Mouse (Mus musculus): ENCODE results near the gene Lcn12.

Lcn12 gene

GRCm38 (mm10) chr2:25496462-25496861, 2.8 kb upstream of the Lcn12 start:
- DNase-seq (ENCODE audit: low spot score), result no peak

DNA sequence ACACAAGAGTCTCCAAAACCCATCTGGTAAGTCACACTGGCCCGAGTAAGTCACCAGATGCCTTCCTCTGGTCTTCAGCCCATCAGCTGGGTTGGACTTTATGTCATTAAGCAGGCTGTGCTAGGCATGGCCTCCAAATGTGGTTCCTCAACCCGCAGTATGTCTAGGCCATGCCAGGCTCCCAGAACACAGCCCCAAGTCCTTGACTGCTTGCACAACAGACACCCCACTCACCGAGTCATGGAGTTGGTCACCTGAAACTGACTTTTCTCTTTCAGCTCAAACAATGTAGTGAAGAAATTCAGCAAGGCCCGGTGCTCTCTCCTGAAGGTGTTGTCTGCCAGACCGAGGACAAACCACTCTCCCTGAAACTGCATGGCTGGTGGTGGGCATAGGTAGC, 723 bp downstream of the Lcn12 start:
- DNase-seq (ENCODE audit: low spot score), result no peak

DNA sequence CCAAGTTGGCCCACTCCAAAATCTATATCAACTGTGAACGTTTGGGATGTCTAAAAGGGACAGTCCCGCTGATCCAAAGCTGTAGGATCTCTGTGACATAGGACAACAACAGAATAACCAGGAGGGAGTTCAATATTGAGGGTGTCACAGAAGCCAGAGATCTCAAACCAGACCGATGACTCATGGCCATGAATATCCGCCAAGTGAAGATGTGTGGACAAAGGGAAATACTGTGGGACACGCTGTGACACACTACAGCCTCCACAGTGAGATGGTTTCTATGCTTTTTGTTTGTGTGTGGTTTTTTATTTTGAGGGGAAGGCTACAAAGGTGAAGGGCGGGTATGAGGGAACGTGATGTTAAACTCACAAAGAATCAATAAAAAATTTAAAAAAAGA, 5.0 kb downstream of the Lcn12 start:
- no peak for DNase-seq (ENCODE audit: low spot score)

DNA sequence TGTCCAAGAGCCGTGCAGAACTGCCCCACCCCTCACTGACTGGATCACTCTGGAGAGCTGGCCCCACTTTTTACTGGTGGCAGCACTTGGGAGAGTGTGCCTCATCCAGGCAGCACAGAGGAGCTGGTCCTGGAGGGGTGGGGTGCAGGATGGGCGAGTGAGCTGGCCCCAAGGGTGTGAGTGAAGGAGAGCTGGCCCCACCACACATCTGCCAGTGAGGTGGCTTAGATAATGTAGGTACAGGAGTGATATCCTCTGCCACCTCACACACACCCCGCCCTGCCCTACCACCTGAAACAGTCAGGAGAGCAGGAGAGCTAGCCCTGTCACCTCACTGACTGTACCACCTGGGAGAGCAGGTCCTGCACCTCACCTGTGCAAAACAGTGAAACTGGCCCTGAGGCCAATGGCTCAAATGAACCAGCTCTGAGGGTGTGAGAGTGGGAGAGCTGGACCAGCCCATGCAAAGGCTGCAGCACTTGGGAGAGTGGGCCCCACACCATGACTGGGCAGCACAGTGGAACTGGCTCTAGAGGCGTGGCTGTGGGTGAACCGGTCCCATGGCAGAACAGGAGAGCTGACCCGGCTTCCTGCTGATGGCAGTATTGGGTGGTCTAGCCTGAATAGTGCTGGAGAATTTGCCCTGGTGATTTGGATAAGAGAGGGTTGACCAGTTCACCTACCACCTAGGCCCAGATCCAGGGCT, 5.6 kb downstream of the Lcn12 start:
- no peak for DNase-seq (ENCODE audit: low spot score)

DNA sequence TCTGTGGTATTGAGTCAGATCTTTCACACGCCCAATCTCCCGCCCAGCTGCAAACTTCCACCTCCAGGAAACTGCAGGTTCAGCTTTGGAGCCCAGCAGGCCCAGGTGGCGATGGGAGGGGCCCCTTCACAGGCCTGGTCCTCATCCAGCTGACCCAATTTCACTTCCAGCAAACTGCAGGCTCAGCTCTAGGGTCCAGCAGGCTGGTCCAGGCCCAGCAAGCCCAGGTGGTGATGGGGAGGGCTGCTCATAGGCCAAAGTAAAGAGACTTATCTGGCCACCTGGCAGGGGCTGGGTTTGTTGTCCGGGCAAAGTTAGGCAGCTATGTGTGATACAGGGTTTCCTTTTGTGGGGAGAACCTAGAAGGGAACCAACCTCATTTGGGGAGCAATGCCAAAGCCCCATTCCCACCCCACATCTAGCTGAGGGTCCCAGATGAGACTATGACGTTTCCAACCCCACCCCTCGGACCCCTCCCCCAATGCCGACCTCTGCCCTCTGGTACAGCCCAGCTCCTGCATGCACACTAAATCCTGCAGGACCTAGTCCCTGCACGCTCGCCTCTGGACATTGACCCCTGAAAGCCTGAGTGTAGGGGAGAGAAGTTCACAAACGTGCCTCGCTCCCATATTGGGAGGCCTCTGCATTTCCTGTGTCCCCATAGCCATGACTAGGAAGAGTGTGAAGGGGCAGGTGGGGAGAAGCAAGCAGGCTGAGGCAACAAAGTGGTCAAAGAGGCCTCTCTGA, 8.6 kb downstream of the Lcn12 start:
- no peak for DNase-seq (ENCODE audit: low spot score)

DNA sequence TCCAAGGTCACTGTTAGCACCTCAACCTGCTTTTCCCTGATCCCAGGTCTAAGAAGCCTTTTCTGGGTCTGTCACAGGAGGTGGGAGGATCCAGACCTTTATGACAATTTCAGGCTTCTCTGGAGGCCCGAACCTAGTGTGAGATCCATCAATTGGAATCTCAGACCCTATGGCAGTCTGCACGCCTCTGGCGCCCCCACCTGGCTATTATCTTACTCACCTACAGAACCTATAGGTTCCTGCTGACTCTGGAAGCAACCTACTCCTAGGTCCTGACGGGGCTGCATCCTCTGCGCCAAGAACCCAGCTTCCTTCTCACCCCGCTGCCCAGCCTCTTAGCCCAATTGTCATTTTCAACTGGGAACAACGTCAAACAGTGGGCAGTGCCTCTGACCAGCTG, 10.7 kb downstream of the Lcn12 start:
- peak; percentile 50 for DNase-seq (ENCODE audit: low spot score)

- DNase-seq (ENCODE audit: low spot score), result no peak
Measured at GRCm38 (mm10) chr2:25480541-25480940, 13.2 kb downstream of the Lcn12 start.

DNA sequence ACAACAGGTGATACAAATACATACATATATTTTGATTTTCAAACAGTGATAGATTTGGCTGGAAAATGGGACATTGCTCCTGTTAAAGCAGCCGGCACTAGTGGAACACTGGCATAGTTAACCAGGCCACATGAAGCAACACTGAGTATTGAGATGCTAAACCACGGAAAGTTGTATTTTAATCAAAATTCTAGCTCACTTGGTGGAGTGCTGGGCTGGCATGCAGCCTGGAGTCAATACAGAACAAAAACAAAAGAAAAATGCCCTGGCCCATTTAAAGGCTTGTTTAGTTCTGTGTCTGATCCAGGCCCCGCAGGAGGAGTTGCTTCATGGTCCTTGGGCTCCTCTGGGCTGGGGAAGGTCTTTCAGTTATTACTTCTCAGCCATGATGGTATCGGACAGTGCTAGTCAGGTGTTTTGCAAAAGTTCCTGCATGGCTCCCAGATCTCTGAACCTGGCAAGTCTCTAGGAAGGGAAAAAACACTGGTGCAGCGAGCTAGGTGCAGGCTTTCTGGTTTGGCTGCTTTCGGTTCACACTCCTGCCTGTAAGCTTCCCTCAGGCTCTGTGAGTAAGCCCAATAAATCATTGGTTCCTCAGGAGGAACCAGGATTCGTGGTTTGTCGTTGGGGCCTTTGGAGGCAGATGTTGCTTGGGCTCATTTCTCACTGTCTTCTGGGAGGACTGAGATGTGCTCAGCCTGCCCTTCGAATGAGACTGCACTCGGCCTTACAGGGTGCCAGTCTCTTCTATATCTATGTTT, 14.0 kb downstream of the Lcn12 start:
- no peak for DNase-seq (ENCODE audit: low spot score)

GRCm38 (mm10) chr2:25477967-25478675, 15.6 kb downstream of the Lcn12 start:
- no peak for DNase-seq (ENCODE audit: low spot score)

DNA sequence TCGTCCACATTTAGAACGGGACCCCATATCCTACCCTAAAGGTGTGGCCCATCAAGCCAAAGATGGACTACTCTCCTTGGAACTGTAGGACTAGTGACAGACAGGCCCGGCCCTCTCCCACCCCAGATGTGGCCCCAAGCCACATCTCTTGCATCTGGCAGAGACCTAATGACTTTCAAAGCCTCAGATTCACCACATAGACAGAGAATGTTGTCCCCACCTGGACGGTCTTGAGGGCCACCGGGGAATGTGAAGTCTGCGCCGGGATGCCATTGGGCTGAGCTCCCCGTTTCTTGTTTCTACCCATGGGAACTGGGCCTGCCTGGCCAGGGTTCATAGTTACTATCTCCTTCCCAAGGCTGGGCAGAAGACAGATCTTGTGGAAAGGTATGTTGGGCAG, 16.2 kb downstream of the Lcn12 start:
- DNase-seq (ENCODE audit: low spot score), result no peak

GRCm38 (mm10) chr2:25472550-25472949, 21.2 kb downstream of the Lcn12 start:
- no peak for DNase-seq (ENCODE audit: low spot score)

- no peak for DNase-seq (ENCODE audit: low spot score)
Measured at GRCm38 (mm10) chr2:25469969-25470368, 23.7 kb downstream of the Lcn12 start, which contains the start of gene Ptgds. Gene Ptgds (minus strand): TSS chr2:25470046.

- DNase-seq (ENCODE audit: low spot score), result no peak
Measured at GRCm38 (mm10) chr2:25468962-25469915, 24.5 kb downstream of the Lcn12 start.

- no peak for DNase-seq (ENCODE audit: low spot score)
Measured at GRCm38 (mm10) chr2:25467606-25468303, 26.0 kb downstream of the Lcn12 start.

- peak; percentile 30 for DNase-seq (ENCODE audit: low spot score)
Measured at GRCm38 (mm10) chr2:25465816-25466635, 27.7 kb downstream of the Lcn12 start.

- no peak for DNase-seq (ENCODE audit: low spot score)
Measured at GRCm38 (mm10) chr2:25465256-25465655, 28.5 kb downstream of the Lcn12 start.

- DNase-seq (ENCODE audit: low spot score), result no peak
Measured at GRCm38 (mm10) chr2:25463630-25464029, 30.1 kb downstream of the Lcn12 start.

DNA sequence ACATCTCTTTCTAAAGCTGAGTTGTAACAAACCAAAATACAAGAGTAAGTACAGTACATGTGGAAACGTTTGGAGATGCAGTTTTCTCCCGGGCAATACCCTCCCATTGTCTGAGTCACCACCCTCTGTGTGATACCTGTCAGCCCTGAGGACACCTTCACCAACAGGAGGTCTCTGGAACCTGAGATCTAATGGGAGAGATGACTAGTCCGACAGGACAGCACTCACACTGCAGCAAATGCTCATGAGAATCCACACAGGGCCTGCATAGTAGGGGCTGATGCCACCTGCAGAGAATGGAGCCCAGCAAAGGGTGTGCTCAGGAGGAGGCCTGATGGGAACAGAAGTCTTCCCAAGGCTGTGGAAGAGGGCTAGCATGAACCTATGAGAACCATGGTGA, 32.3 kb downstream of the Lcn12 start:
- DNase-seq (ENCODE audit: low spot score), result no peak

- DNase-seq (ENCODE audit: low spot score), result peak; percentile 82
Measured at GRCm38 (mm10) chr2:25460551-25461309, 33.0 kb downstream of the Lcn12 start, which contains the start of gene Paxx. Gene Paxx (minus strand): TSS chr2:25461094.

All from spleen, adult 12 weeks (tissue).